Mouse (Mus musculus) gastrocnemius, postnatal 10 days (tissue): ENCODE results near the gene Trpm8. TPM values are rescaled to one million over a fixed set of nuclear protein-coding genes. Genes with fewer than 3 reads are reported as not detected.

ENCODE experiments used
- DNase-seq: peaks from one replicate; pipeline ENCODE4 v3.0.0; 2021; ENCODE audit warnings: mixed read lengths
- total RNA-seq, 2 experiments: library from RNA; stranded (reverse); gene quantifications; 2 replicates each; pipeline ENCODE4 v1.2.3; 2021

Trpm8 gene
- total RNA-seq, 2 experiments from 2014 or later, result not detected

DNA sequence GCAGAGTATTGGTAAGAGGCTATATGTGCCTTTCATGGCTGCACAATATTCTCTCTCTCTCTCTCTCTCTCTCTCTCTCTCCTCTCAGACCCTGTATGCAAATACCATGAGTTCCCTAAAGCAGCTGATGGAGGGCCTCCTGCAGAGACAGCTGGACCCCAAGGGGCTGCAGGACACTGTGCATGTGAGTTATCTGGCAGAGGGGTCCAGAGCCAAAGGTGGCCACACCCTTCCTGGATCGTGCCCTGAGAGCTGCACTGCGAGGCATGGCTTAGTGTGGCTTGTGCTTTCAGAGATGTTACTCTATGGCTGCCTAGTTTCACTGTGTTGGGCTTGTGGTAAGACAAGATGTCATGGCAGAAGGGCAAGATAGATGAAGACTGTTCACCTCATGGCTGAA lies 29.8 kb upstream of the Trpm8 start:
- DNase-seq, result no peak

GRCm38 (mm10) chr1:88248658-88249057 lies 28.8 kb upstream of the Trpm8 start:
- no peak for DNase-seq

DNA sequence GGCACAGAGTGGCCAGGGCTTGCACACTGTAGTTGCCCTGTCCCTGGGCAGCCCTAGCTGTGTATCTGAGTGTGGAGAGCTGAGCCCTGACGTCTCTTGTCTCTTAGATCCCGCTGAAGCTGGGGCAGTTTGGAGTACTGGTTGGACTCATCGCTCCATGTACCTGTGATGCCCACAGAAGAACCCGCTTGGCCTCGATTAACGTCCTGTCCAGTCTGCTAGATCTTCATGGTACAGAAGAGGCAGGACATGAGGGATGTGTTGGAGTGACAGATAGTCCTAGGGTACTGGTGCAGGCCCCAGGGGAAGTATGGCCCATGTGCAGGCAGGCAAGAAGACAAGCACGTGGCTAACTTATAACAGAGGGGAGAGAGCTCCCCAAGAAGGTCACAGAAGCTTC lies 27.9 kb upstream of the Trpm8 start:
- no peak for DNase-seq

- DNase-seq, result no peak
Measured at GRCm38 (mm10) chr1:88250023-88250422, 27.4 kb upstream of the Trpm8 start.

DNA sequence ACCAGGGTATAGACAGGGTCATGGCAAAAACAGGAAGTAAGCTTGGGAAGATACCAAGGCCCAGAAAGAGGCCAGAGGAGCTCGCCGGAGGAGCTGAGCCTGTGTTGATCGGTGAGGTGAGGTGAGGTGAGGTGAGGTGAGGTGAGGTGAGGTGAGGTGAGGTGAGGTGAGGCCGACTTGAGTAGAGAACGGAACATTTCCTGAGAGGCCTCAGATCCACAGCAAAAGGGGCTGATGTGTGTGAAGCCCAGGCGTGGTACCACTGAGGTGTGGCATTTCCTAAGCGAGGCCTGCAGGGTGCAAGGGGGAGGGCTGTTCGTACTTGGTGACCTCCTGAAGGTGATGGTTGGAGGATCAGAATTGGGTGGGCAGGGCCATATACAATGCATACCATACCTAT lies 24.4 kb upstream of the Trpm8 start:
- DNase-seq, result no peak

DNA sequence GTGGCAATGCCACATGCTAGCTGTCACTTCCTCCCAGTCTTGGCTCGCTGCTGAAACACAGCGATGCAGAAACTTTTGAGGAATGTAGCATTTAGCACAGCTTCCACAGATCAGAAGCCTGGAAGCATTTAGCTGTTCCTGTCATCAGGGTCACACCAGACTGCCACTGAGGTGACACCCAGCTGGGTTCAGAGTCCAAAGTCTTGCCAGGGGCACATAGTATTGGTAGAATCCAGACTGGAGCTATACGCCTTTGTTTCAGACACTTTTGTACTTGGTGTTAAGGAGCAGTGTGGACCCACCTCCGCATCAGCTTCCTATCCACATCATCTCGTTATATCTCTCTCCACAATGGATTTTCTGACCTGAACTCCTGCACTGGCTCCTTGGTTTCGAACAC lies 23.9 kb upstream of the Trpm8 start:
- no peak for DNase-seq

DNA sequence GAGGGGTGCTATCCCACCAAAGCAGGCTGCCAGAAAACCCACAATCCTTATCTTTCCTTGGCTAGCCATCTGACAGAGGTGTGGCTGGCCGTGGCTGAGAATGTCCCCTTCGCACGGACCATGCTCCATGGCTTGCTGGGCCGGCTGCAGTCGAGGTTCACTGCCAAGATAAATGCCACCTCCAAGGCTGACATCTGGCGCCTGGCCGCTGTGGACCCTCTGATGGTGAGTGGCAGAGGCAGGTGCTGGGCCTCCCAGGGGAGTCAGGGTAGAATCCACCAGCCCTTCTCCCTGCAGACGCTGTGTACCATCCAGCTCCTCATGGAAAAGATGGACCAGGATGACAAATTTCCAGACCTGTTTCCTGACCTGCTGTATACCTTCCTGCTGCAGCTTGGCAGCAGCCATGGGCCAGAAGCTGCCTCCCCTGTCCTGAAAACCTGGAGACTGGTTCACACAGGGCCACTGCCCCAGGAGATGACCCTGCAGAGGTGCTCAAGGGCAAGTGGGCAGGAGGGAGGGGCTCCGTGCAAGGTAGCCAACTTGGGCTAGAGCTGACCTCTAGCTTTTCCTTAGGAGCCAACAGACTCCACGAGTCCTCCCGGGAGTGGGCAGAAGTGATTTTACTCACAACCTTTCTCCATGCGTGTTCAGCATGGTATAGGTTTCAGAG lies 22.5 kb upstream of the Trpm8 start:
- peak; percentile 72 for DNase-seq

DNA sequence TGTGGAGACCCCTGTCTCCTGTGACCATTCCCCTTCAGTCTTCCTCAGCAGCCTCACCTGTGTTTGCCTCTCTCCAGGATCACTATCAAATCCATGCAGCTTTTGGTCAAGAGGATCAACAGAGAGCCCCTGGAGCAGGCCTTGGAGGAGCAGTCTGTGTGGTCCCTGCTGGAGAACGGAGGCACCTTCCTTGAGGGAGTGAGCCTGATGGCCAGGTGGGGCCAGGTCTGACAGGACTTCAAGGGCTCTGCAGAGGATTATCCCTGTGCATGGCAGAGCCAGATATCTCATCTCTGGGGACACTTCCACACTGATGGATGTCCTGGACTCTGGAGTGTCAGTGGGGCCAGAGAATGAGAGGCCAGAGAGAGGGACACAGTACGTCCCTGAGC lies 22.0 kb upstream of the Trpm8 start:
- no peak for DNase-seq

GRCm38 (mm10) chr1:88255989-88256754 lies 21.3 kb upstream of the Trpm8 start:
- DNase-seq, result no peak

DNA sequence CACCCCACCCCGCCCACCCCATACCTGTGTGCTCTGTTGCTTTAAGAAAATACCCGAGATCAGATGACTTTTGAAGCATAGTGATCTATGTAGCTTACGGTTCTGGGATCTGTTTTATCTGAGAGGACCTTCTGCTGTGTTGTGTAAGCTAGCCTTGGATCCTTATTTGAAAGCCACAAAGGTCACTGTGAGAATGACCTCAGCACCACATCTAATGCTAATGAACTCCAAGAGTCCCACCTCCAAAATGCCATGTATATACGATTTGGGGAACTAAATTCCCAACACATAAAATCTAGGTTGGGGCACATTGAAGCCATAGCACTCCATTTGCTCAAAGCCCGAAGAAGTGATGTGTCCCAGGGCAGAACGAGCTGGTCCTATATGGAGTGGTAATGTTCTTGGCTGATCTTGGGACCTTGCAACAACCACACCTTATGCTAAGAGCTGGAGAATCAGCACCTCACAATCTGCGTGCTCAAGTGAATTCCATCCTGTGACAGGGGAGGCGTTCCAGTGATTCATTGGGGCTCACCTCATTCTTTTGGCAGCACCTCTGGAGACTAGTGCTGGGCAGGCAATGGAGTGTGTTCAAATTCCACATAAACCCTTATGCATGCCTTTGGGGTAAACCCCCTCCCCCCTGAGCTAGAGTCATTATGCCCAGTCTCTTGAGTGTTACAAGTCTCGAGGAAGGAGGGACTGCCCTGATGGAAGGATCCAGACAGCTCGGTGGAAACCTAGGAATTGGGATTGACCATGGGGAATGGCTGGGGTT lies 20.4 kb upstream of the Trpm8 start:
- no peak for DNase-seq

DNA sequence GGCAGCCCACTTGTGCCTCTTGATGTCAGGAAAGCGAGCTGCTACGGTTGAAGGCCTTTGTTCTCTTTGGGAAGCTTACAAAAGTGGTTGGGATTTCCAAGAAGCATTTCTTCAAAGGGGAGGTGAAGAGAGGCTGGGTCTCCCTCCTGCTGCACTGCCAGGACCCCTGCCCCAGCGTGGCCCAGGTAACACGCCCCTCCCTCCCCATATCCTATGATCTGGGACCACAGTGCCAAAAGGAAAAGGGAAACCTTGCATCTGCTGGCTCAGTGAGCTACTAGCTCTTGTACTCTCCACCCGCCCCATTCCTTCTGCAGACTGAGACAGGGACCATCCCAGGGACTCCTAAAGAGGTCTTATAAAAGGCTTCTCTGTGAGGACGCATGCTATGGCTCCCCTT lies 19.8 kb upstream of the Trpm8 start:
- DNase-seq, result no peak

DNA sequence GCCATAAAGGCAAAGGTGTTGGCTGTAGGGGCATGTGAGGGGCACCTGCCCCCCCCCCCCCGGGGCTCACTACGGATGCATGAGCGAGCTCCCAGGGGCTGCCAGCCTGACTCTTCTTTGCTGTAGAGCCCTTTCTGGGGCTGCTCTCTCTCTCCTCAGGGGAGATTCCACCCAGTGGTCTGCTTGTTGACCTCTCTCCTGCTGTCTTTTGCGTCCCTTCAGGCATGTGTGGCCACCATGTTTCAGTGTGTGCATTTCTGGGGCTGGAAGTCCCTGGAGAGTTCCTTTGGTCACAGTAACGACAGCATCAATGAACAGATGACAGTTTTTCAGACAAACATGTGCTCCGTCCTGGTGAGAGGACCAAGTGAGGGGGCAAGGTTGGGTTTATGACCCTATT lies 19.1 kb upstream of the Trpm8 start:
- no peak for DNase-seq

GRCm38 (mm10) chr1:88258881-88259642 lies 18.4 kb upstream of the Trpm8 start:
- DNase-seq, result no peak

- DNase-seq, result no peak
Measured at GRCm38 (mm10) chr1:88259643-88260024, 17.8 kb upstream of the Trpm8 start.

DNA sequence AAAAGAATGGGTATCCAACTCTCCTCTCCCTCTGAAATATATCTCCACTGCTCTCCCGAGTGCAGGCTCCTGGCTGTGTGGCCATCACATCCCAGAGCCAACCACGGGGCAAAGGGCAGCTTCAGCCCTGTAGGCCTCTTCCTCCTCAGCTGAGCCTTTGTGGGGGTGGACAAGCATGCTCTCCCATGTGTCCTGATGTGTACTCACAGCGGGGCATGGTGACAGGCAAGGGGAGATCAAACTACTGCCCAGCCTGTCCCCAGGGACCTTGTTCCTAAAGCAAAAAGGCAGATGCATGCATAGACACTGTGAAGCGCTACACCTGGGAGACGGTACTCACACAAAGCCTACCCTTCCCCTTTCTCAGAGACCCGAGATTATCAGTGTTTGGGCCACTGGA lies 17.3 kb upstream of the Trpm8 start:
- peak; percentile 68 for DNase-seq

DNA sequence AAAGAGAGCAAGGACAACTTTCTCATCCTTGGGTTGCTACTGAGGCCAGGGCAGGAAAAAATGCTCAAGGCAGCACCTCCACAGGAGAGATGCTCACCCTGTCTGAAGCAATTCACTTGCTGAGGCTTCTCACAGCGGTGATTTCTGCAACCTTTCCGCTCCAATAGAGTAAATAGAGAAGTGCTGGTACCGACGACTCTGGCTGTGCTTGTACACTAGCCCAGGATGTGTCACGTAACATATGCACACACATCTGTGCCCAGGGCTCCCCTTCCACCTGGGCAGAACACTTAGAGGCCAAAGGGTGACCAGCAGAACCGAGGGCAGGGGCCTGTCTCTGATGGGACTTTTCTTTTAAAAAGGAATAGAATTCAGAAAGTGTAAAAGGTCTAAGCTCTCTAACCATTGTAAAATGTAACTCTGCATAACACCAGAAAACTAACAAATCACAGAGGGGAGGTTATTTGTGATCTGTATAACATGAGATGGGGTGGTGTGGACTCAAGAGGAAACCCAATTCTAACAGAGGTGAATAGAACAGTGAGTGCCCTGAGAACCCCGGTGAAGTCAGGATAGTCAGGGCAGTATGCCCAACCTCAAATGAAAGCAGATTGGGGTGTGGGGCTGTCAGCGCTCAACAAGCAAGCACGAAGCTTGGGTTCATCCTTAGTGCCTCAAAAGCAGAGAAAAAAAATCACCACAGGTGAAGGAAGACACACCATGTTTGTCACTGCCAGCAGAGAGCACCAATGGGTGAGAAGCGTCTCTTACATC lies 16.7 kb upstream of the Trpm8 start:
- DNase-seq, result no peak

GRCm38 (mm10) chr1:88261706-88262105 lies 15.8 kb upstream of the Trpm8 start:
- DNase-seq, result no peak

GRCm38 (mm10) chr1:88262255-88262654 lies 15.2 kb upstream of the Trpm8 start:
- peak; percentile 72 for DNase-seq

DNA sequence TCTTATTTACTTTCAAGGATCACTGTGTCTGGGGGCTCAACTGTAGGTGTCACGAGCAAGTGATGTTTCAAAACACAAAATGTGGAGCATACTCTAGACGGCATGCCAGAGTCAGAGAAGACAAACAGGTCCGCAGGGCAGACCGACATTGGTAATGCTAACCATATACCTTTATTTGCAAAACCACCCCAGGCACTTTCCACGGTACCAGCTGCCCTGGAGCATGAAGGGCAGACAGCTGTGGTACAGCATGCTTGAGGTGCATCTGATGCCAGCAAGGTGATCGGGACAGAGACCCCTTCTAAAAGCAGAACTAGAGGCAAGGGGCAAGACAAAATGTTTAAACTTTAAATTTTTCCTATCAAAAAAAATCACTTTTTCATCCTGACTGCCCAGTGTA lies 14.5 kb upstream of the Trpm8 start:
- DNase-seq, result no peak

DNA sequence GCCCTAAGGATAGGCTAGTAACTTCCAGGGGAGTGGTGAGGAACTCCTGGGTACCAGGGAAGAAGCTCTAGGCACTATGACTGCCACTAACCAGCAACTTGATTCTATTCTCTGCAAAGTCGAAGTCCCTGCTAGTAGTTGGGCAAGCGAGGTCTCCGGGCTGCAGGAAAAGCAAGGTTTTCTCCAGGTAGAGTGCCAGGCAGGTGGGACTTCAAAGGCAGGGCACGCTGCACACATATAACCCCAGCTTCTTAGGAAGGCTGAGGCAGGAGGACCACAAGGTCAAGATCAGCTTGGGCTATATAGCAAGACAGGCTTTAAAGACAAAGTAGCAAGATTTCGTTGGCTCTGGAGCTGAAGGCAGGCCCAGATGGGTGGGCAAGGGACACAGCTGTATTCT lies 13.7 kb upstream of the Trpm8 start:
- DNase-seq, result no peak

DNA sequence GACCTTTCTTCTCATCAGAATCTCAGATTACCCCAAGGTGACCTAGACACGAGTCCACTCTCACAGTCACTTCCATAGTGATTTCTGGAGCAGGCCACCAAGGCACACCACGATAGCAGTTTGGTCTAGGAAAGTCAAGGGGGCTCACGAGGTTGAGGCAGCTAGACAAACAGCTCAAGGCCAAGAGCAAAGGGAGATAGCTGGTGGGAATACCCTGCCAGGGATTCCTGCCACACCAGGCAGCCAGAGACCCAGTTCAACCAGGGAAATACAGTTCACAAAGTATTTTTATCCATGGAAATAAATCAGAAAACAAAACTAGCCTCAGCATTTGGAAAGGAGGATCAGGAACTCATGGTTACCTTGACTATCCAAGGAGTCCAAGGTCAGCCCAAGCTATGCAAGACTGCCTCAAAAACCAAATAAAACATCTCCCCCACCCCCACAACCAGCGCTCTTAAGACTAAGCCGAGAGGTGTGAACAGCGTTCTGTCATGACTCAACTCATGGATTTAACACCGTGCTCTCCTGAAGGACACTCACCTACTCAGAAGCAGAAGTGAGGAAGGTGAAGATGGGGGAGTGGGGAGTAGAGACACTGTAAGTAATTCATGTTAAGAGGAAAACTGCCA lies 13.1 kb upstream of the Trpm8 start:
- no peak for DNase-seq
